Mouse (Mus musculus): Measurements from ENCODE around the gene 1700001K19Rik.

DNA sequence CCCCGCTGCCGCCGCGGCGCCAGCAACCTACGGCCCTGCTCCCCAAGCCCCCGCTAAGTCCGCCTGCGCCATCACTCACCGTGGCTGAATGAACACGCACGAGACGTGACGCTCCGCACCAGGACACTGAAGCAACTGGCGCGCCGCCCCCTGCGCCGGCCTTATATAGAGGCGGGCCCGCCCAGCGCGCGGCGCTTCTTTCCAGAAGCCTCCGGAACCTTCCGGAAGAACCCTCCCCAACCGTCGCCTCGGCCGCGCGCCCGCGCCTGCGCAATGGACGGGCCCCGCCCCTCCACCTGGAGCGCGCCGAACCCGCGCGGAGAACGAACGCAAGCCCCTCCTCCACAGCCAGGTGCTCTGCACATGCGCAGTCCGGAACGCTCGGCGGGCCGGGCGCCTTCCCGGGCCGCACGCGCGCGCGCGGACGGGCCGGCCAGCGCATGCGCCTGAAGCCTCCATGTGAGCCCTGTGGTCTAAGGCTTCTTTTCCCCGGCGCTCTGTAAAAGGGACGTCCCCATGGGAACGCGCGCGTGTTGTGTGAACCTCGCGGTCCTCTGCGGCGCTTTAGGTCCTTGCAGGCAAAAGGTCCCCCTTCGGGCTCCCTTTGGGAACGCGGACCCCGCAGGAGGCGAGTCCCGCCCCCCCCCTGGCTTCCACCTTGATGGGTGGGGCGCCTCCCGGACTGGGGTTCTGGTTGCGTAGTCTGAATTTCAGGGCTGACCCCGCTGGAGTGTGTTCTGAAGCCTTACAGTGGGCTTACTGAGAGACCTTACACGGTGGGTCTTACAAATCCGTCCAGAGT lies 14.0 kb upstream of the 1700001K19Rik start:
- TF ChIP-seq USF2 (conservative IDR thresholded peaks at IDR 0.05; ENCODE audit: low read depth, low read length), result no peak; the same call in 1 of the 2 replicates
- TF ChIP-seq ZC3H11A (IDR thresholded peaks at IDR 0.05; ENCODE audit: low read depth, low read length), result no peak
- TF ChIP-seq POLR2A (IDR thresholded peaks at IDR 0.05; ENCODE audit: low read depth, low read length), result peak; percentile 100
- peak; percentile 75 for TF ChIP-seq MAX (IDR thresholded peaks at IDR 0.05; ENCODE audit: low read length)

All from CH12.LX (cell line).